Mouse (Mus musculus) intestine, embryonic 14.5 days (tissue): ENCODE results near the gene Fam198b. TPM values are rescaled to one million over a fixed set of nuclear protein-coding genes. Genes with fewer than 3 reads are reported as not detected.

Experiments used
- ATAC-seq: fragments of 200-750 bp; cut with Nextera tagmentation; replicated peaks from 2 replicates; pipeline ENCODE4 v1.8.0; 2017; ENCODE audit warnings: low read depth, moderate number of reproducible peaks, moderate TSS enrichment, moderate library complexity; ENCODE audit not compliant: low FRiP score, low TSS enrichment
- DNase-seq: peaks from one replicate; pipeline ENCODE4 v3.0.0-alpha.2; 2018; ENCODE audit warnings: low spot score
- H3K27ac ChIP-seq: fragments of 300-500 bp; sonication (generic); 2 replicates; pipeline ENCODE4 v1.5.1; 2014; ENCODE audit warnings: low read depth, mild to moderate bottlenecking, control low read depth
- H3K27me3 ChIP-seq: fragments of 300-500 bp; sonication (generic); replicated peaks from 2 replicates; pipeline ENCODE4 v1.6.1; 2014; ENCODE audit warnings: low read length, control low read depth; ENCODE audit not compliant: control insufficient read depth, insufficient read depth
- H3K36me3 ChIP-seq: fragments of 300-500 bp; sonication (generic); 2 replicates; pipeline ENCODE4 v1.6.1; 2014; ENCODE audit warnings: low read length, control low read depth; ENCODE audit not compliant: control insufficient read depth, insufficient read depth
- H3K4me1 ChIP-seq: fragments of 300-500 bp; sonication (generic); replicated peaks from 2 replicates; pipeline ENCODE4 v1.6.1; 2014; ENCODE audit warnings: low read length, control low read depth, mixed read lengths; ENCODE audit not compliant: control insufficient read depth, insufficient read depth
- H3K4me2 ChIP-seq: fragments of 300-500 bp; sonication (generic); 2 replicates; pipeline ENCODE4 v1.6.1; 2014; ENCODE audit warnings: low read length
- H3K4me3 ChIP-seq: fragments of 300-500 bp; sonication (generic); 2 replicates; pipeline ENCODE4 v1.5.1; 2014; ENCODE audit warnings: low read depth, low read length, control low read depth, mixed read lengths
- H3K9ac ChIP-seq: fragments of 300-500 bp; sonication (generic); 2 replicates; pipeline ENCODE4 v1.6.1; 2014; ENCODE audit warnings: mild to moderate bottlenecking, low read length
- H3K9me3 ChIP-seq: fragments of 300-500 bp; sonication (generic); 2 replicates; pipeline ENCODE4 v1.6.1; 2016; ENCODE audit warnings: low read length, control low read depth; ENCODE audit not compliant: control insufficient read depth
- WGBS: fragments of 180-500 bp; shearing (Covaris S2); extraction: QIAGEN DNeasy Blood & Tissue Kit; methylation state at CpG from one replicate; pipeline ENCODE4 v1.1.7; 2014; 5-methylcytosine and 5-hydroxymethylcytosine counted together
- polyA plus RNA-seq: library from polyadenylated mRNA; unstranded; fragments of >200 nt; fragmentation: Nextera tagmentation; extraction: Ambion mirVana; gene quantifications from 2 replicates; pipeline ENCODE4 v1.2.1, GENCODE M21; 2014

Fam198b gene
- polyA plus RNA-seq, 1 experiment from 2014 or later = 10.8 TPM

DNA sequence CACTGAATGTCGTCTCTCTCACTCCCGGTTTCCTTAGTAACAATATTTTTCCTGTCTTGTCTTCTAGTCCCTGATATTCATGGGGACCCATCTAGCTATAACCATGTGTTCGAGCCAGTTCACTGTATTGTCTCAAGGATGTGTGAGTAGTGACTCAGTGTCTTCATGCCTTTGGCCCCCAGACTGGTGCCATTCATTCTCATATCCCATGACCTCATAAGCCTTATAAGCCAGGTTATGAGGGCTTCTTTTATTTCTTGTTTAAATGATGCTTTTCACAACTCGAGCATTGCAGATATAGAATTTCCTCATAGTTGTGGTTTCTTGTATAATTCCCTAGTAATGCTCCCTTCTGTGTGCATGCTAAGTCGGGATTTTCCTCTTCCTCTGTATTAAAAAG is 31.9 kb downstream of the Fam198b start:
- DNase-seq = no peak
- Histone ChIP-seq H3K27me3 (no peaks in the 10 kb centered on the region), H3K36me3 (no peaks in the 10 kb centered on the region), H3K4me3 (no peak overlapping the region), H3K9me3 (no peaks in the 10 kb centered on the region), H3K4me1 (no peaks in the 10 kb centered on the region), H3K9ac (no peak overlapping the region), H3K4me2 (no peak overlapping the region), H3K27ac (no peak overlapping the region)
- 93% methylated on average over 5 of the region's 5 CpGs for WGBS
- ATAC-seq = no peak

DNA sequence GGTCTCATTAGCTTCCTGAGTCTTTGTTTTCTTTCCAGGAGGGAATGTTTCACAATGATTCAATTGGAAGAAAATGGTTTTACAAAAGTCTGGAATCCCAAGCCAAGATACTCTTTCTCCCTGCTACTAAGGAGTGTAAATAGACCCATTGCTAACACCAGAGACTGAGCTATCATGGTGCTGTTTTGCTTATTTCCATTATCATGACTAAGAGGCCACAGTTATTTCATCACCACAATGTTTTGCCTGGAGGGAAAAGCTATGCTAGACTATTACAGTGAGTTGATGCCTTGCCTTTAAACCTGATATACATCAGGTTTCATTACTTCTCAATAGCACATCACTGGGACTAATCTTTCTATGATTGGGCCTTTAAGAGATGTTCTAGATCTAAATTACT is 34.4 kb downstream of the Fam198b start:
- H3K9me3 ChIP-seq = no peaks in the 10 kb centered on the region
- H3K4me2 ChIP-seq = no peak overlapping the region
- no peaks in the 10 kb centered on the region for H3K36me3 ChIP-seq
- DNase-seq = no peak
- no peak overlapping the region for H3K4me3 ChIP-seq
- no peak overlapping the region for H3K27ac ChIP-seq
- no peaks in the 10 kb centered on the region for H3K4me1 ChIP-seq
- H3K27me3 ChIP-seq = no peaks in the 10 kb centered on the region
- no peak for ATAC-seq
- H3K9ac ChIP-seq = no peak overlapping the region

DNA sequence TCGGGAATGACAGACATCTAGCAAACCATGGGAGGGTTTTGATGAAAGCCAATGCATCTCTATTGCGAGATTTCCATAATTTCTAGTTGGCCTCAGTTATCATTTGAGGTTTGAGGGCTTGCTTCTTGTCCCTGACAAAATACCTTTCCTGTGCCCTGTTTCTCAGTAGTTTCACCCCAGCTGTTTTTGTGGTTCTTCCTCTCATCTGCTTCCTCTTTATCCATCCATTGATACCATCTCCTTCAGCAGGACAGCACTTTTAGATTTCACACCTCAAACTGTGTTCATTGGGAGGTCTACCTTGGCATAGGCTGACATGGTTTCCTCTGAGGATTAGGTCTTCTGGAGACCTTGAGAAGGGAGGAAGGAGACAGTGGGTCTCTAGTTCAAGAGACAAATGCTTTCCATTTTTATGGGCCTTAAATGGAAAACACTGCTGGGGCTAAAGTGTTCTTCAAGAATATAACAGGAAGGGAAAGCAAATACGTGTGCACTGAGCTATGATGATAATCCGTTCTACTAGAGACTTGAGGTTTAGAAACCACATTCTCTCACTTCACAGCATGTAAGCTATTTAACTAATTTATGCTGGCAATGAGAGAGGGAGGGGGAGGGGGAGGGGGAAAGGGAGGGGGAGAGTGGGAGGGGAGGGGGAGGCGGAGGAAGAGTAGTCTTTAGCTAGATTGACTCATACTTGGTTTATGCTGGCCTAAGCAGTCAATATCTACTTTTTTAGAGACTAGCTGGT is 41.8 kb downstream of the Fam198b start:
- no peak overlapping the region for H3K4me3 ChIP-seq
- no peaks in the 10 kb centered on the region for H3K4me1 ChIP-seq
- DNase-seq (no peak), ATAC-seq (no peak)
- H3K4me2 ChIP-seq = no peak overlapping the region
- H3K27me3 ChIP-seq = no peaks in the 10 kb centered on the region
- no peaks in the 10 kb centered on the region for H3K36me3 ChIP-seq
- H3K9ac ChIP-seq = no peak overlapping the region
- H3K27ac ChIP-seq = no peak overlapping the region
- no peaks in the 10 kb centered on the region for H3K9me3 ChIP-seq
- WGBS = 75% methylated on average over 5 of the region's 5 CpGs

GRCm38 (mm10) chr3:79927050-79927449 is 42.7 kb downstream of the Fam198b start:
- 52% methylated on average over 4 of the region's 4 CpGs for WGBS

GRCm38 (mm10) chr3:79928409-79928808 is 44.1 kb downstream of the Fam198b start:
- H3K9ac ChIP-seq = no peak overlapping the region
- H3K4me2 ChIP-seq = no peak overlapping the region
- no peak overlapping the region for H3K27ac ChIP-seq
- H3K36me3 ChIP-seq = no peaks in the 10 kb centered on the region
- H3K4me3 ChIP-seq = no peak overlapping the region
- ATAC-seq (no peak), DNase-seq (no peak)
- no peaks in the 10 kb centered on the region for H3K4me1 ChIP-seq
- no peaks in the 10 kb centered on the region for H3K27me3 ChIP-seq
- no peaks in the 10 kb centered on the region for H3K9me3 ChIP-seq
- 74% methylated on average over 5 of the region's 5 CpGs for WGBS

More at GRCm38 (mm10) chr3:79927050-79927449, 42.7 kb downstream of the Fam198b start:
- Histone ChIP-seq H3K36me3 (no peaks in the 10 kb centered on the region), H3K4me3 (no peak overlapping the region), H3K4me1 (no peaks in the 10 kb centered on the region), H3K4me2 (no peak overlapping the region), H3K27me3 (no peaks in the 10 kb centered on the region), H3K27ac (no peak overlapping the region), H3K9ac (no peak overlapping the region), H3K9me3 (no peaks in the 10 kb centered on the region)
- DNase-seq (no peak), ATAC-seq (no peak)

GRCm38 (mm10) chr3:79930141-79930744 is 45.9 kb downstream of the Fam198b start:
- Histone ChIP-seq H3K9ac (no peak overlapping the region), H3K4me2 (no peak overlapping the region), H3K27ac (no peak overlapping the region; the same call in 1 of the 2 replicates), H3K9me3 (no peaks in the 10 kb centered on the region), H3K4me3 (no peak overlapping the region), H3K4me1 (no peaks in the 10 kb centered on the region), H3K36me3 (no peaks in the 10 kb centered on the region), H3K27me3 (no peaks in the 10 kb centered on the region)
- 60% methylated on average over 6 of the region's 7 CpGs for WGBS
- no peak for DNase-seq
- ATAC-seq = no peak

DNA sequence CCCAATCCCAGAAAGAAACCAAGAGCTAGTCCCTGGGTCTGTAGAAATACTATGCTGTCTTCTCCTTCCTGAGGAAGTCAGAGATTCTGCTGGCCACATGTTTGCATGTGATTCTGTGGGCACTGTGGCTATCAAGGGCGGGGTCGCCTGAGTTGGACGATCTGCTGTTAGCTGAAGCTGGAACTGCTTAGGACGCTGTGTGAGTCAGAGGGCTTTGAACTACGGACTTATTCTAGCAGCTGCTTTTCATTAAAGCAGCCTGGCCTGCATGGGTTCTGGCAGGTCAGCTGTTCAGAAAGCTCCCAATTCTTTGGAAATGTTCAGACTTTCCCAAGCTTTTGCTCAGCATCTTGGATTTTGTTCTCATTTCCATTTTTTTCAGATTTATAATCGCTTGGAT is 51.9 kb downstream of the Fam198b start:
- Histone ChIP-seq H3K9me3 (no peaks in the 10 kb centered on the region), H3K4me3 (no peak overlapping the region), H3K4me1 (no peaks in the 10 kb centered on the region), H3K36me3 (no peaks in the 10 kb centered on the region), H3K4me2 (no peak overlapping the region), H3K9ac (no peak overlapping the region), H3K27ac (no peak overlapping the region), H3K27me3 (no peaks in the 10 kb centered on the region)
- no peak for ATAC-seq
- no peak for DNase-seq
- 59% methylated on average over 6 of the region's 6 CpGs for WGBS

- H3K27ac ChIP-seq = no peak overlapping the region
- ATAC-seq = no peak
- WGBS = 81% methylated on average over 3 of the region's 3 CpGs
- H3K4me2 ChIP-seq = no peak overlapping the region
- H3K4me1 ChIP-seq = no peaks in the 10 kb centered on the region
- no peak for DNase-seq
- no peaks in the 10 kb centered on the region for H3K36me3 ChIP-seq
- H3K27me3 ChIP-seq = no peaks in the 10 kb centered on the region
- H3K4me3 ChIP-seq = no peak overlapping the region
- no peak overlapping the region for H3K9ac ChIP-seq
- H3K9me3 ChIP-seq = no peaks in the 10 kb centered on the region
Measured at GRCm38 (mm10) chr3:79936730-79937447, 52.6 kb downstream of the Fam198b start.
